Mouse (Mus musculus) T-helper 2 cell (primary cell): ENCODE data around the gene Naip1.
"Not testable (repeated sequence)": the region's sequence is repeated elsewhere in the genome, so short reads cannot be mapped to it uniquely, and the experiment has no call there.

Experiments
- in situ Hi-C: fragments of 300-600 bp; cut with MboI, MseI; formaldehyde crosslinking; loops from one replicate; pipeline ENCODE4 v1.15.1; 2025; ENCODE audit warnings: high pct_unique_total_duplicates

Gene Naip1

GRCm38 (mm10) chr13:100452415-100453127 lies at the start of gene Naip1:
Naip1 (minus strand) TSS chr13:100452869.
- in situ Hi-C loops = loop anchor here (25.0 kb wide), 1 partner anchor 1860 kb away; no protein-coding TSS in a partner anchor

- in situ Hi-C loops = loop anchor here (25.0 kb wide), 1 partner anchor 462 kb away; no protein-coding TSS in a partner anchor
Observed at GRCm38 (mm10) chr13:100499625-100500024, 47.0 kb upstream of the Naip1 start.

- in situ Hi-C loops = loop anchor here (25.0 kb wide), 1 partner anchor 458 kb away; no protein-coding TSS in a partner anchor
Observed at GRCm38 (mm10) chr13:100495337-100495736, 42.7 kb upstream of the Naip1 start.

GRCm38 (mm10) chr13:100494370-100494769 lies 41.7 kb upstream of the Naip1 start:
- in situ Hi-C loops = loop anchor here (5.0 to 25.0 kb wide), 2 partner anchors 93 to 457 kb away; no protein-coding TSS in a partner anchor

GRCm38 (mm10) chr13:100493313-100493712 lies 40.6 kb upstream of the Naip1 start:
- in situ Hi-C loops = loop anchor here (5.0 to 25.0 kb wide), 2 partner anchors 94 to 456 kb away; no protein-coding TSS in a partner anchor

GRCm38 (mm10) chr13:100492061-100492787 lies 39.6 kb upstream of the Naip1 start, which contains the start of gene Gtf2h2:
Gtf2h2 (minus strand) TSS chr13:100492579.
- in situ Hi-C loops = loop anchor here (5.0 to 25.0 kb wide), 2 partner anchors 95 to 455 kb away; no protein-coding TSS in a partner anchor

GRCm38 (mm10) chr13:100491623-100492022 lies 39.0 kb upstream of the Naip1 start:
- in situ Hi-C loops = loop anchor here (5.0 to 25.0 kb wide), 2 partner anchors 96 to 454 kb away; no protein-coding TSS in a partner anchor

- in situ Hi-C loops = loop anchor here (5.0 to 25.0 kb wide), 2 partner anchors 97 to 453 kb away; no protein-coding TSS in a partner anchor
Observed at GRCm38 (mm10) chr13:100490424-100490823, 37.8 kb upstream of the Naip1 start.

GRCm38 (mm10) chr13:100483610-100484009 lies 30.9 kb upstream of the Naip1 start:
- in situ Hi-C loops = loop anchor here (25.0 kb wide), 1 partner anchor 446 kb away; no protein-coding TSS in a partner anchor

- in situ Hi-C loops = loop anchor here (25.0 kb wide), 1 partner anchor 1849 kb away; no protein-coding TSS in a partner anchor
Observed at GRCm38 (mm10) chr13:100463527-100464222, 11.0 kb upstream of the Naip1 start.

GRCm38 (mm10) chr13:100461336-100461735 lies 8.7 kb upstream of the Naip1 start:
- in situ Hi-C loops = loop anchor here (25.0 kb wide), 1 partner anchor 1851 kb away; no protein-coding TSS in a partner anchor

GRCm38 (mm10) chr13:100449495-100449894 lies 3.2 kb downstream of the Naip1 start:
- in situ Hi-C loops = no loop called here

GRCm38 (mm10) chr13:100440116-100440515 lies 12.6 kb downstream of the Naip1 start:
- in situ Hi-C loops = no loop called here

GRCm38 (mm10) chr13:100438701-100439100 lies 14.0 kb downstream of the Naip1 start:
- in situ Hi-C loops = no loop called here

GRCm38 (mm10) chr13:100437322-100437825 lies 15.3 kb downstream of the Naip1 start:
- in situ Hi-C loops = no loop called here

GRCm38 (mm10) chr13:100436556-100437163 lies 16.0 kb downstream of the Naip1 start:
- in situ Hi-C loops = not testable (repeated sequence)

GRCm38 (mm10) chr13:100419958-100420357 lies 32.7 kb downstream of the Naip1 start:
- in situ Hi-C loops = not testable (repeated sequence)

- in situ Hi-C loops = no loop called here
Observed at GRCm38 (mm10) chr13:100414428-100414827, 38.2 kb downstream of the Naip1 start.

GRCm38 (mm10) chr13:100409825-100410224 lies 42.8 kb downstream of the Naip1 start:
- in situ Hi-C loops = no loop called here

- in situ Hi-C loops = no loop called here
Observed at GRCm38 (mm10) chr13:100409181-100409580, 43.5 kb downstream of the Naip1 start.

- in situ Hi-C loops = no loop called here
Observed at GRCm38 (mm10) chr13:100408242-100408641, 44.4 kb downstream of the Naip1 start.
